Mouse (Mus musculus) forebrain, embryonic 15.5 days (tissue): Measurements from ENCODE around the gene Pdgfc. TPM values are rescaled to one million over a fixed set of nuclear protein-coding genes. Genes with fewer than 3 reads are reported as not detected.

ENCODE experiments used
- ATAC-seq: fragments of 200-750 bp; cut with Nextera tagmentation; replicated peaks from 2 replicates; pipeline ENCODE4 v1.8.0; 2017; ENCODE audit warnings: mild to moderate bottlenecking, moderate TSS enrichment, moderate library complexity
- H3K27ac ChIP-seq: fragments of 300-500 bp; sonication (generic); replicated peaks from 2 replicates; pipeline ENCODE4 v1.5.1; 2015; ENCODE audit warnings: mild to moderate bottlenecking, inconsistent platforms
- H3K27me3 ChIP-seq: fragments of 300-500 bp; sonication (generic); 2 replicates; pipeline ENCODE4 v1.6.1; 2015; ENCODE audit warnings: inconsistent platforms
- H3K36me3 ChIP-seq: fragments of 300-500 bp; sonication (generic); 2 replicates; pipeline ENCODE4 v1.6.1; 2015; ENCODE audit warnings: mild to moderate bottlenecking, inconsistent platforms
- H3K4me1 ChIP-seq: fragments of 300-500 bp; sonication (generic); 2 replicates; pipeline ENCODE4 v1.6.1; 2015; ENCODE audit warnings: inconsistent platforms
- H3K4me2 ChIP-seq: fragments of 300-500 bp; sonication (generic); replicated peaks from 2 replicates; pipeline ENCODE4 v1.6.1; 2015; ENCODE audit warnings: mild to moderate bottlenecking, inconsistent platforms
- H3K4me3 ChIP-seq: fragments of 300-500 bp; sonication (generic); 2 replicates; pipeline ENCODE4 v1.5.1; 2015; ENCODE audit warnings: mild to moderate bottlenecking, inconsistent platforms
- H3K9ac ChIP-seq: fragments of 300-500 bp; sonication (generic); replicated peaks from 2 replicates; pipeline ENCODE4 v1.6.1; 2015; ENCODE audit warnings: mild to moderate bottlenecking, inconsistent platforms
- H3K9me3 ChIP-seq: fragments of 300-500 bp; sonication (generic); 2 replicates; pipeline ENCODE4 v1.6.1; 2016; ENCODE audit warnings: inconsistent platforms
- WGBS: fragments of 180-500 bp; shearing (Covaris S2); methylation state at CpG from one replicate; pipeline ENCODE4 v1.1.7; 2015; ENCODE audit warnings: mixed read lengths; 5-methylcytosine and 5-hydroxymethylcytosine counted together
- polyA plus RNA-seq: library from polyadenylated mRNA; unstranded; fragments of >200 nt; fragmentation: Nextera tagmentation; extraction: Ambion mirVana; gene quantifications from 2 replicates; pipeline ENCODE4 v1.2.1, GENCODE M21; 2015

Pdgfc gene
- polyA plus RNA-seq, 1 experiment from 2014 or later, result 6.8 TPM

DNA sequence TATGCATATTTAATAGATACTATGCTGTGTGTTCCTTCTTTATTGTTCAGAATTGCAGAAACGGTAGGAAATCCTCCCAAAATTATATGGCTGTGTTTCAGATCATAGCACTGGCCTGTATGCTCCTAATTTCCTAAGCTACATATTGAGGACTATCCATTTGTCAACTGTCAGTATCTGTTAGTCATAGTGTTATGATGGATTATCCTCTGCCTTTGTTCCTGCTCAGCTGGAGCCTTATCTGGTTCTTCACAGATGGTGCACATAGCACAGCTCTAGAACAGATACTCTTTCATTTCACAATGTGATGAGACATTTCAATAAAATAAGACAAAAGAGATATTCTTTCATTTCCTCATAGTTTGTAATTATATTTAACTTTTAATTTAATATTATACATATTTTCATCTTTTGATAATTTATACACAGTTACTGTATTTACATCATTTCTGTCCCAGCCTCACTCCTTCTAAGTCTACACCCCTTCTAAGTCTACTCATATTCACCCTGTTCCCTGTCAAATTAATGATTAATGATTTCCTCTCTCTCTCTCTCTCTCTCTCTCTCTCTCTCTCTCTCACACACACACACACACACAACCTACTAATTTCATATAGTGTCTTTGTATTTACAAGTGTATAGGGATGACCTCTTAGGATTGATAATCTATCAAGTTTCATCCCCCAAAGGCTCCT is 145.2 kb downstream of the Pdgfc start:
- WGBS, result 84% methylated on average over 1 of the region's 1 CpGs
- Histone ChIP-seq H3K4me1 (no peaks in the 10 kb centered on the region), H3K4me3 (no peak overlapping the region)

DNA sequence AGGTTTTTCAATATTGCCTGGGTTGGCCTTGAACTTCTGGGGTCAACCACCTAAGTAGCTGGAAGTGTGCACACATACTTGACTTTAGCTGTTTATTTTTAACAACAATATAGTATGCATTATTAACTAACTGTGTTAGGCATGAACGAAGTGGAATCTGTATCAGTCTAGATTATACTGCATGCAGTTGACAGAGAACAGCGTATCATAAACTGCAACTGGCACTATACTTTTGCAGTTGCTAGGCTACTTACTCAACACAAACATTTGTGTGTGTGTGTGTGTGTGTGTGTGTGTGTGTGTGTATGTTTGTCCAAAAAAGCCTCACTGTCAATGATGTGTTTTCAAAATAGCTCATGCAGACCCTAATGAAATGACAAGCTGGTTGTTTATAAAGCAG is 160.7 kb downstream of the Pdgfc start:
- H3K27ac ChIP-seq, result no peak overlapping the region
- H3K9me3 ChIP-seq, result no peaks in the 10 kb centered on the region
- H3K27me3 ChIP-seq, result no peaks in the 10 kb centered on the region
- 78% methylated on average over 2 of the region's 2 CpGs for WGBS
- H3K36me3 ChIP-seq, result no peaks in the 10 kb centered on the region
- no peak overlapping the region for H3K4me2 ChIP-seq
- no peak for ATAC-seq
- H3K4me3 ChIP-seq, result no peak overlapping the region
- H3K9ac ChIP-seq, result no peak overlapping the region
- H3K4me1 ChIP-seq, result no peaks in the 10 kb centered on the region

More for the DNA sequence above, 145.2 kb downstream of the Pdgfc start:
- H3K4me2 ChIP-seq, result no peak overlapping the region
- no peak overlapping the region for H3K9ac ChIP-seq
- H3K27me3 ChIP-seq, result no peaks in the 10 kb centered on the region
- no peak for ATAC-seq
- no peaks in the 10 kb centered on the region for H3K9me3 ChIP-seq
- H3K36me3 ChIP-seq, result no peaks in the 10 kb centered on the region
- H3K27ac ChIP-seq, result no peak overlapping the region

DNA sequence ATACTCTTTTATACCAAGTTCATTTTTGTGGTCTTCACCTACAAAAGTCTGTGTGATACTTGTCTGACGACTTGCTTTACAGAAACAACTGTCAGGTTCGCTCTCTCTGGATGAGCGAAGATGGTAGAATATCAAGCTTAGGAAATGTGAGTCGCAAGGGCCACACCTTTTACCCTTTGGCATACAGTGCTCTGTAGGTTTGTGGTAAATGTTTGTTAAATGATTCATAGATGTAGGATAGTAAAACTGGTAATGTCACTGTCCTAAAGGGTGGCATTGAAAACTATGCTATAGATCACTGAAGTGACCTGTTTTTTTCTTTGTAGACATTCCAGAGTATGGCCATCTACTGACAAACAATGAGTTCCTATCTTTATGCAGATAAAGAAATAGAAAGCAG is 161.4 kb downstream of the Pdgfc start:
- no peaks in the 10 kb centered on the region for H3K9me3 ChIP-seq
- H3K9ac ChIP-seq, result no peak overlapping the region
- no peaks in the 10 kb centered on the region for H3K36me3 ChIP-seq
- H3K27me3 ChIP-seq, result no peaks in the 10 kb centered on the region
- WGBS, result 95% methylated on average over 4 of the region's 4 CpGs
- no peak overlapping the region for H3K4me3 ChIP-seq
- H3K4me1 ChIP-seq, result no peaks in the 10 kb centered on the region
- no peak for ATAC-seq
- H3K27ac ChIP-seq, result no peak overlapping the region
- no peak overlapping the region for H3K4me2 ChIP-seq

DNA sequence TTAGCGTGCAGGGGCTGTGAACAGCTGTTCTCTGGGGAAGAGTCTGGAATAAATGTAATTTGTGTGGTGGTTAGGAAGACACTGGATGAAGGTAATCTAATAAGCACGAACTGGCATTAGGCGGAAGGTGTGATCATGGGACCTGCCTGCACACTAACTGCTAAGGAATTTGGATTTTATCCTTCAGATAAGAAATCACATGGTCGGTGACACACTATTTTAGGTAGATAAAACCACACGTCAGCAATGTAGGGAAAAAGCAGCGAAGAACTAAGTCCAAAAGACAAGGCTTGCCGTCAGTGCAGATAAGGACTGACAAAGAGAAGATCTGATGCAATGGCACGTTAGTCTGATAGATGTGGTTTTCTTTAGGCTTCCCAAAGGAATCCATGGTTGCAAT is 164.4 kb downstream of the Pdgfc start:
- no peaks in the 10 kb centered on the region for H3K4me1 ChIP-seq
- no peaks in the 10 kb centered on the region for H3K27me3 ChIP-seq
- H3K4me3 ChIP-seq, result no peak overlapping the region
- H3K4me2 ChIP-seq, result no peak overlapping the region
- no peaks in the 10 kb centered on the region for H3K9me3 ChIP-seq
- ATAC-seq, result no peak
- no peak overlapping the region for H3K9ac ChIP-seq
- no peak overlapping the region for H3K27ac ChIP-seq
- WGBS, result 91% methylated on average over 8 of the region's 8 CpGs
- H3K36me3 ChIP-seq, result no peaks in the 10 kb centered on the region

DNA sequence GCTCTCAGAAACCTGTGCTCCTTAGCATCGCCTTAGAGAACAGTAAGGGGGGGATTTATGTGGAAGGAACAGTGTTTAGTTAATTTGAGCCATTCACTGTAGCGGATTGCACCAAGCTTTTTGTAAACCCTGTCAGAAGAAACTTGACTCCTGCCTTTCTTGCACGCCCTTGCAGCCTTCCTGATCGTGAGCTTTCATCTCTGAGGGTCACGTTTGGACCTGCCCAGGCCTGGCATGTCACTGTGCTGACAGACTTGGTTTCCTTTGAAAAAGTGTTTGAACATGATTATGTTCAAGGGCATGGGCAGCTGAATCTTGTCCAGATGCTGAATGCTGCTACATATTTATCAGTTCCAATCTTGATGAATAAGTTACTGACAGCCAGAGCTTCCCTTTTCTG is 169.0 kb downstream of the Pdgfc start:
- no peak overlapping the region for H3K9ac ChIP-seq
- ATAC-seq, result no peak
- no peak overlapping the region for H3K4me2 ChIP-seq
- H3K27me3 ChIP-seq, result no peaks in the 10 kb centered on the region
- 39% methylated on average over 5 of the region's 5 CpGs for WGBS
- no peaks in the 10 kb centered on the region for H3K9me3 ChIP-seq
- H3K4me1 ChIP-seq, result no peaks in the 10 kb centered on the region
- no peak overlapping the region for H3K27ac ChIP-seq
- no peaks in the 10 kb centered on the region for H3K36me3 ChIP-seq
- H3K4me3 ChIP-seq, result no peak overlapping the region

DNA sequence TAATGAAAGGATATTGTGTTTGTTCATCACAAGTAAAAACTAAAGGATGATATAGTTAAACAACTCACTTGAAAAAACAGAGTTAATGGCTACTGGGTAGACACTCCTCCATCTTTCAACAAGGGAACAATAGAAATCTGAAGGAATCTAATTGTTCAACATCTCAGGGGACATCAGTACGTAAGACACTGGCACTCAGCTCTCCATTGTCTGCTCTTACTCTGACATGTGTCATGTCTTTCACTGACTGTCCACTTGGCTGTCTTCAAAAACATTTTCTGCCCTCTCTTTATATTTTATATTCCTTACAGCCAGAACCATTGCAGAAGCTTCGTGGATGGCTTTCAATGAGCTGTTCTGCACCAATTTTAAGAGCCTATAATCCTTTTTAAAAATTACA is 172.0 kb downstream of the Pdgfc start:
- Histone ChIP-seq H3K27ac (no peak overlapping the region), H3K27me3 (no peaks in the 10 kb centered on the region), H3K4me3 (no peak overlapping the region), H3K9ac (no peak overlapping the region), H3K9me3 (no peaks in the 10 kb centered on the region), H3K4me1 (peaks cover 3% of the 10 kb centered on the region; the same call in 1 of the 2 replicates), H3K36me3 (no peaks in the 10 kb centered on the region), H3K4me2 (no peak overlapping the region)
- no peak for ATAC-seq
- 51% methylated on average over 2 of the region's 2 CpGs for WGBS

DNA sequence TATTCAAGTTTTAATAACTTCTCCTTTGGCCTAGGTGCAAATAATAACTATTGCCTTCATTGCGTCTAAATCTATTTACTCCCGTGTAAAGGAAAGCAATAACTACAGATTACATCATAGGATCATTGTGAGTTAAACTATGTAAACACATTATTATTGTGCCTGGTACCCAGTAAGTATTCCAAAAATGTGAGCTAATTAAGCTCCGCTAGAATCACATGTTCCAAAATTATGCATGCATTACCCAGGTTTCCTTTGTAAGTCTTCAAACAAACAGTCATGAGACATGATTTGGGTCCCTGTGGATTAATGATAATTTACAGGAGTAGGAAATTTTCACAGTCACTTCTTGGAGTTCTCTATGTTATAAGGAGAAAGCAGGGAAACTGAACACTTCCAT is 174.9 kb downstream of the Pdgfc start:
- Histone ChIP-seq H3K36me3 (no peaks in the 10 kb centered on the region), H3K9ac (no peak overlapping the region), H3K27me3 (no peaks in the 10 kb centered on the region), H3K9me3 (no peaks in the 10 kb centered on the region), H3K27ac (no peak overlapping the region), H3K4me1 (peaks cover 3% of the 10 kb centered on the region; the same call in 1 of the 2 replicates), H3K4me3 (no peak overlapping the region), H3K4me2 (no peak overlapping the region)
- 35% methylated on average over 3 of the region's 3 CpGs for WGBS
- ATAC-seq, result no peak

DNA sequence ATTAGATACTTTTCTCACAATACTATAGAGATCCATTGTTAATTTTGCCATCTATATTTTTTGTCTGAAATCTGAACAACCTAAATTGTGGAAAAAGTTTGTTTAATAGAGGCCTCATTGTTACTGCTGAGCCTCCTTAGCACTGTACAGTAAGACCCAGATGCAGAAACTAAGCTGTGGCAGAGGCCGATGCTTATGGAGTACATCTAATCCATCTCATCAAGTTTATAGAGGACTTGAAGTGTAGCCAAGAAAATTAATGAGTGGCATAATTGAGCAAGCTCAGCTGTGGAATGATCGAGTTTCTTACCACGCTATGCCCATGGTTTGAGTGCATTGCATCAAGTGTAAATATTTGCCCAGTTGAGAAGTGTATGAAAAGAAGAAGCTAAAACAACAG is 175.4 kb downstream of the Pdgfc start:
- Histone ChIP-seq H3K4me3 (no peak overlapping the region), H3K9me3 (no peaks in the 10 kb centered on the region), H3K27ac (no peak overlapping the region), H3K36me3 (no peaks in the 10 kb centered on the region), H3K9ac (no peak overlapping the region), H3K4me1 (peaks cover 3% of the 10 kb centered on the region; the same call in 1 of the 2 replicates), H3K4me2 (no peak overlapping the region), H3K27me3 (no peaks in the 10 kb centered on the region)
- ATAC-seq, result peak; percentile 55; the same call in 1 of the 2 replicates
- WGBS, result 23% methylated on average over 3 of the region's 3 CpGs

DNA sequence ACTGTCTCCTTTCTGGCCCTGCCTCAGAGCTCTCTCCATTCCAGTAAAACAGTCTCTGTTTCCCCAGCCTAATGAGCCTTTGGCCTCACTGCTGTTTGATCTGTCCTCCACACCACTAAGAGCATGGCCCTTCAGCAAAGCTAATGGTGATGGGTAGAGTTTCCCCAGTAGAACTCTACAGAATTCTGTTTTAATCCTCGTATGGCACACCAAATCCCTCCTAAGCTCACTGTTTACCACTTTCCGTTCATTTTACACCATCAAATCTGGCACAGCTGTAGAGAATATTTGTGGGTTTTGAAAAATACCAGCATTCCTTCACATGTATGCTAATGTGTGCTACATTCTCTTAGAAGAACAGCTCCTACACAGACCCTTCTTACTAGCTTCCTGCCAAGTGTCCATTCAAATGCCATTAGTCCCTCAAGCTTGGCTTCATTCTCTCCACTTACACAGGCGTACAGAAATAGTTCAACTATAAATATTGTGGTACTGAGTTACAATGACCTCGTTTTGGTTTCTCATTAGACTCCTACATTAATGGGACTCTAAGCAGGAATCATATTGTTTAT is 179.4 kb downstream of the Pdgfc start:
- Histone ChIP-seq H3K4me1 (peaks cover 3% of the 10 kb centered on the region; the same call in 1 of the 2 replicates), H3K36me3 (no peaks in the 10 kb centered on the region), H3K27ac (no peak overlapping the region), H3K27me3 (no peaks in the 10 kb centered on the region), H3K4me2 (no peak overlapping the region), H3K4me3 (no peak overlapping the region), H3K9ac (no peak overlapping the region), H3K9me3 (no peaks in the 10 kb centered on the region)
- ATAC-seq, result no peak
- WGBS, result 43% methylated on average over 4 of the region's 4 CpGs

DNA sequence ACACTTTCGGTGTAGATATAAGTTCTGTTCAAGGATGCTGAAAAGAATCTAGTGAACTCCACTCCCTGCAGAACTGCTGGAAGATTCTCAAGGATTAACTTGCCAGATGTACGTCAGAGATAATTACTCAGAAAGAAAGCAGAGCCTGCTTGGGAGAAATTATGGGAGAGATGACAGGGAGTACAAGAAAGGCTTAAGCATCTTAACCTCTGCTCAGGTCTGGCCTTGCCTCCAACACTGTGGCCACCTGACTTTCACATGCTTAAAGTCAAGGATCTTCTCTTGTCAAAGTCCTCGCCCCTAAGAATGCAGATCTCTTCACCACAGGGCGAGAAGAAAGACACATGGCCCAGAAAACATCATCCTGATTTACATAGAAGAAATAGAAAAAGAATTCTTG is 185.5 kb downstream of the Pdgfc start:
- Histone ChIP-seq H3K27me3 (no peaks in the 10 kb centered on the region), H3K9me3 (no peaks in the 10 kb centered on the region), H3K27ac (no peak overlapping the region), H3K4me3 (no peak overlapping the region), H3K4me1 (no peaks in the 10 kb centered on the region), H3K9ac (no peak overlapping the region), H3K36me3 (no peaks in the 10 kb centered on the region), H3K4me2 (no peak overlapping the region)
- WGBS, result 80% methylated on average over 4 of the region's 4 CpGs
- no peak for ATAC-seq

DNA sequence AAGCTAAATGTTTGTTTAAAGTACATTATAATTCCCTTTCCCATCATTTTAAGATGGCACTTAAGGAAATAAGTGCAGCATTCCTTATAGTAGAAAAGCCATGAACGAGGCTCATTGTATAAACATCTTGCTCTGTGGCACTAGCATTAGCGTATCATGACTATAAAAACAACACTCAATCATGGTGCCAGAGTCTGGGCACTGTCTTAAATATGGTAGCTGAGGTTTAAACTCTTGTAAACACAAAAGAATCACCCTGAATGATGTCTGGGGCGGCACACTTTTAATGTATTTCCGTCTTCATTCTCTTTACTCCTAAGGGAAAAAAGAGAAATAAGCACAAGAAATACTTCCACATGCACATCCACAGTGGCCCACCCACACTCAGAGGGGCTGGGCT is 192.1 kb downstream of the Pdgfc start:
- no peak overlapping the region for H3K27ac ChIP-seq
- no peak overlapping the region for H3K4me3 ChIP-seq
- no peak overlapping the region for H3K4me2 ChIP-seq
- no peaks in the 10 kb centered on the region for H3K9me3 ChIP-seq
- H3K4me1 ChIP-seq, result no peaks in the 10 kb centered on the region
- 55% methylated on average over 4 of the region's 4 CpGs for WGBS
- no peaks in the 10 kb centered on the region for H3K27me3 ChIP-seq
- no peak overlapping the region for H3K9ac ChIP-seq
- H3K36me3 ChIP-seq, result no peaks in the 10 kb centered on the region
- no peak for ATAC-seq

DNA sequence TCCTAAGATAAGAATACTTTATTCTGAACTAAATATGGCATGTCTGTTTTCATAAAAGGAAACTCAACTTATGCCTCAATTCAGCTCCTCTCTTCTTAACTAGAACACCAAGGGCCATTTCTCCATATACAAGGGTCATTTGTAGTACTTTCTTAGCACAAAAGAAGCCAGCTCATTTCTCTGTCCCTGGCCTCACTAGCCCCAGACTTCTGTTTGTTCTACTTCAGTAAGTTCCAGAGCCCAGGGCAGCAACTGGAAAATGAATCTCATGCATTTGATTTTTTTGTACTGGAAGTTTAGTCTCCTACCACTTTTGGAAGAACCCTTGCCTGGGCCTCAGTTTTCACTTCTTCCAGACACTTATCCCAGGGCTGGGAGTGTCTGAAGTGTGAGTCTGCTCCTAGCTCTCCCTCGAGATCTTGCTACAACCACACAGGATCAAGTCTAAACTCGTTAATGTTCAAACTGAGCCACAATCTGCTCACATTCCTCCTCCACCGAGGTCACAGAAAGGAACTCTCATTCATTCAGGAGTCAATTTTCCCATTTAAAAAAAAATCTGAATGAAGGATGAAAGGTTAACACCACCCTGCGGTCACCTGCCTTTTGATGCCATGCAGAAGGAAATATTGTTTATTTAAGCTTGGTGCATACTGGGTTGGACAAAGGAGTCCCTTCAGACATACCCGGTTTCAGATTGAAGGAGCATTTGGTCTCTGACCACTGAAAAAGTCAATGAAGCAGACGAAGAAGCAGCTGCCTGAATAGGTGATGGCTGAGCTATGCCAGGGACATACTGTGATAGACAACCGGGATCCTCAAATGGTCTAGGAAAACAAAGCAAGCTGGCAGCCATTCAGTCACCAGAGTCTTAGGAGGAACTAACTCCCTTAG is 206.7 kb downstream of the Pdgfc start:
- Histone ChIP-seq H3K27ac (no peak overlapping the region), H3K36me3 (no peaks in the 10 kb centered on the region)
- WGBS, result 28% methylated on average over 7 of the region's 7 CpGs

More for the DNA sequence above, 206.7 kb downstream of the Pdgfc start:
- no peak overlapping the region for H3K9ac ChIP-seq
- H3K4me1 ChIP-seq, result no peaks in the 10 kb centered on the region
- no peaks in the 10 kb centered on the region for H3K27me3 ChIP-seq
- ATAC-seq, result no peak
- no peak overlapping the region for H3K4me2 ChIP-seq
- H3K4me3 ChIP-seq, result no peak overlapping the region
- H3K9me3 ChIP-seq, result no peaks in the 10 kb centered on the region
